Mouse (Mus musculus) natural killer cell, adult 2 months (primary cell): ENCODE results near the gene Vmn1r138.
"Not testable (repeated sequence)": the region's sequence is repeated elsewhere in the genome, so short reads cannot be mapped to it uniquely, and the experiment has no call there.

Experiments
- DNase-seq, 2 experiments: peaks; one replicate each; pipeline ENCODE4 v3.0.0; 2022; ENCODE audit warnings: low spot score in 2 of 2

The Vmn1r138 gene

GRCm38 (mm10) chr7:22028797-22029196 lies at the start of gene Vmn1r138:
Vmn1r138 (minus strand) TSS chr7:22028897.
- not testable (repeated sequence) for DNase-seq

GRCm38 (mm10) chr7:22068757-22069156 lies 40.1 kb upstream of the Vmn1r138 start, which contains the start of gene Vmn1r139:
Vmn1r139 (plus strand) TSS chr7:22069057.
- not testable (repeated sequence) for DNase-seq

GRCm38 (mm10) chr7:22056205-22056604 lies 27.5 kb upstream of the Vmn1r138 start, which contains the start of gene Gm6176:
Gm6176 (minus strand) TSS chr7:22056305.
- DNase-seq, result not testable (repeated sequence)

GRCm38 (mm10) chr7:21994287-21994686 lies 34.4 kb downstream of the Vmn1r138 start, which contains the start of gene Vmn1r137:
Vmn1r137 (plus strand) TSS chr7:21994587.
- not testable (repeated sequence) for DNase-seq
